Mouse (Mus musculus) embryonic fibroblast, embryonic 13.5 days (primary cell): ENCODE data around the gene Gch1. TPM values are rescaled to one million over a fixed set of nuclear protein-coding genes. Genes with fewer than 3 reads are reported as not detected.

ENCODE experiments used
- H3K27ac ChIP-seq: 2 replicates; pipeline ENCODE4 v1.5.1; 2012; ENCODE audit warnings: low read length, control low read depth, inconsistent platforms; ENCODE audit not compliant: insufficient read depth
- H3K4me1 ChIP-seq: 2 replicates; pipeline ENCODE4 v1.6.1; 2011; ENCODE audit warnings: low read length; ENCODE audit not compliant: control insufficient read depth, insufficient read depth
- H3K4me3 ChIP-seq: 2 replicates; pipeline ENCODE4 v1.5.1; 2011; ENCODE audit warnings: mild to moderate bottlenecking, control low read depth, low read length; ENCODE audit not compliant: insufficient read depth
- CTCF ChIP-seq: IDR thresholded peaks from 2 replicates; pipeline ENCODE4 v1.5.1; 2011; ENCODE audit warnings: mild to moderate bottlenecking, control low read depth, low read length, moderate library complexity, borderline replicate concordance; ENCODE audit not compliant: insufficient read depth
- POLR2A ChIP-seq: IDR thresholded peaks from 2 replicates; pipeline ENCODE4 v1.6.1; 2011; ENCODE audit warnings: low read depth, mild to moderate bottlenecking, control low read depth, low read length, moderate library complexity
- polyA plus RNA-seq: library from polyadenylated mRNA; stranded (reverse); fragments of >200 nt; gene quantifications from 2 replicates; pipeline ENCODE4 v1.2.4, GENCODE M21; 2011; ENCODE audit warnings: low read depth; ENCODE audit not compliant: missing spikeins, insufficient read length

Gch1 gene
- polyA plus RNA-seq, 1 experiment, result 3.1 TPM

- no peak overlapping the region for H3K27ac ChIP-seq
- no peak overlapping the region for H3K4me3 ChIP-seq
- H3K4me1 ChIP-seq, result no peaks in the 10 kb centered on the region
- TF ChIP-seq CTCF (no peak), POLR2A (no peak)
Observed at GRCm38 (mm10) chr14:47186561-47186960, 2.7 kb downstream of the Gch1 start.

GRCm38 (mm10) chr14:47181497-47182290 lies 7.5 kb downstream of the Gch1 start:
- no peak overlapping the region for H3K27ac ChIP-seq
- no peak for TF ChIP-seq CTCF
- no peak for TF ChIP-seq POLR2A

GRCm38 (mm10) chr14:47178851-47179250 lies 10.4 kb downstream of the Gch1 start:
- Histone ChIP-seq H3K4me3 (no peak overlapping the region), H3K27ac (no peak overlapping the region), H3K4me1 (peaks cover 6% of the 10 kb centered on the region; the same call in 1 of the 2 replicates)
- no peak for TF ChIP-seq POLR2A
- no peak for TF ChIP-seq CTCF

More at GRCm38 (mm10) chr14:47181497-47182290, 7.5 kb downstream of the Gch1 start:
- no peak overlapping the region for H3K4me3 ChIP-seq
- H3K4me1 ChIP-seq, result peaks cover 6% of the 10 kb centered on the region; the same call in 1 of the 2 replicates

- no peak for TF ChIP-seq CTCF
- no peak for TF ChIP-seq POLR2A
- H3K4me1 ChIP-seq, result peaks cover 6% of the 10 kb centered on the region; the same call in 1 of the 2 replicates
- H3K27ac ChIP-seq, result no peak overlapping the region
- no peak overlapping the region for H3K4me3 ChIP-seq
Observed at GRCm38 (mm10) chr14:47177846-47178414, 11.3 kb downstream of the Gch1 start.

GRCm38 (mm10) chr14:47176226-47176625 lies 13.0 kb downstream of the Gch1 start:
- Histone ChIP-seq H3K4me1 (peaks cover 6% of the 10 kb centered on the region; the same call in 1 of the 2 replicates), H3K27ac (no peak overlapping the region), H3K4me3 (no peak overlapping the region)
- TF ChIP-seq CTCF (no peak), POLR2A (no peak)

- peaks cover 6% of the 10 kb centered on the region; the same call in 1 of the 2 replicates for H3K4me1 ChIP-seq
- no peak overlapping the region for H3K27ac ChIP-seq
- TF ChIP-seq CTCF (no peak), POLR2A (no peak)
- no peak overlapping the region for H3K4me3 ChIP-seq
Observed at GRCm38 (mm10) chr14:47175136-47175535, 14.1 kb downstream of the Gch1 start.

GRCm38 (mm10) chr14:47172073-47172472 lies 17.1 kb downstream of the Gch1 start:
- peaks cover 4% of the 10 kb centered on the region; the same call in 1 of the 2 replicates for H3K4me1 ChIP-seq
- no peak overlapping the region for H3K4me3 ChIP-seq
- no peak for TF ChIP-seq POLR2A
- TF ChIP-seq CTCF, result no peak
- H3K27ac ChIP-seq, result no peak overlapping the region

- no peak overlapping the region for H3K27ac ChIP-seq
- H3K4me3 ChIP-seq, result no peak overlapping the region
- no peak for TF ChIP-seq POLR2A
- no peak for TF ChIP-seq CTCF
- peaks cover 4% of the 10 kb centered on the region; the same call in 1 of the 2 replicates for H3K4me1 ChIP-seq
Observed at GRCm38 (mm10) chr14:47170499-47171109, 18.6 kb downstream of the Gch1 start.

GRCm38 (mm10) chr14:47169677-47170410 lies 19.4 kb downstream of the Gch1 start:
- peaks cover 4% of the 10 kb centered on the region; the same call in 1 of the 2 replicates for H3K4me1 ChIP-seq
- TF ChIP-seq POLR2A (no peak), CTCF (no peak)
- H3K27ac ChIP-seq, result no peak overlapping the region
- no peak overlapping the region for H3K4me3 ChIP-seq
